Mouse (Mus musculus) small intestine, adult 2 months (tissue): ENCODE data around the gene BC051142. TPM values are rescaled to one million over a fixed set of nuclear protein-coding genes. Genes with fewer than 3 reads are reported as not detected.

Experiments used
- H3K27ac ChIP-seq: fragments of 200-500 bp; 2 replicates; pipeline ENCODE4 v1.5.1; 2012; ENCODE audit warnings: low read depth, low read length, control low read depth, inconsistent platforms; ENCODE audit not compliant: insufficient read depth
- H3K27me3 ChIP-seq: fragments of 200-500 bp; 2 replicates; pipeline ENCODE4 v1.6.1; 2012; ENCODE audit warnings: mild to moderate bottlenecking, moderate library complexity, low read length, inconsistent platforms; ENCODE audit not compliant: control insufficient read depth, insufficient read depth
- H3K36me3 ChIP-seq: fragments of 200-500 bp; 2 replicates; pipeline ENCODE4 v1.6.1; 2012; ENCODE audit warnings: mild to moderate bottlenecking, low read length, control low read depth, inconsistent platforms; ENCODE audit not compliant: control insufficient read depth, insufficient read depth
- H3K4me1 ChIP-seq: fragments of 200-500 bp; 2 replicates; pipeline ENCODE4 v1.6.1; 2012; ENCODE audit warnings: low read length, inconsistent platforms, mixed read lengths; ENCODE audit not compliant: control insufficient read depth, insufficient read depth, insufficient read length
- H3K4me3 ChIP-seq: fragments of 200-500 bp; 2 replicates; pipeline ENCODE4 v1.5.1; 2012; ENCODE audit warnings: low read depth, mild to moderate bottlenecking, control low read depth, inconsistent platforms, low read length, moderate library complexity
- CTCF ChIP-seq: fragments of 200-500 bp; IDR thresholded peaks from 2 replicates; pipeline ENCODE4 v1.5.1; 2012; ENCODE audit warnings: low read depth, mild to moderate bottlenecking, control low read depth, inconsistent platforms, low read length, moderate library complexity, mixed read lengths; ENCODE audit not compliant: insufficient replicate concordance, insufficient read length; ENCODE audit errors: extremely low read depth
- POLR2A ChIP-seq: fragments of 200-500 bp; IDR thresholded peaks from 2 replicates; pipeline ENCODE4 v1.6.1; 2012; ENCODE audit warnings: low read depth, mild to moderate bottlenecking, control low read depth, inconsistent platforms, low read length, moderate library complexity
- WGBS: fragments of 180-500 bp; shearing (Covaris S2); methylation state at CpG from one replicate; pipeline ENCODE4 v1.1.7; 2018; 5-methylcytosine and 5-hydroxymethylcytosine counted together
- polyA plus RNA-seq: library from polyadenylated mRNA; depleted of rRNA; stranded (reverse); fragments of >200 nt; gene quantifications from 2 replicates; pipeline ENCODE4 v1.2.3, GENCODE M21; 2012

The BC051142 gene
- polyA plus RNA-seq, 1 experiment: not detected

DNA sequence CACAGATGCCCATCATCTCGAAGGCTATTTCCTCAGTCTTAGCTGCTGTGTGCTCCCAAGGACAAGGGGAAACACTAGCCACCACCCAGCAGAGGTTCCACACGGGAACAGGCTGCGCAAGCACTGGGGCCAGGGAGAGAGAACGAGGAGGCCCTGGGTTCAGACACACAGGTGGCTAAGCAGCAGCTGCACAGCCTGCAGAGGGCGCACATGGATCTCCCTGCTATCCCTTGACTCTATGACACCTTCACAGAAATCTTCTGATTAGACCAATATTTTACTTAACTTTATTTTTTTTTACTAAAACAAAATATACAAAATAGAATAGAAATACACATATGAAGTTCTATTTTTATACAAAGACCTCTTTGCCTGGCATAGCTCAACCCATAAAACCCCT, 1.3 kb upstream of the BC051142 start:
- H3K4me1 ChIP-seq: peaks cover 2% of the 10 kb centered on the region
- no peaks in the 10 kb centered on the region for H3K36me3 ChIP-seq
- WGBS: 58% methylated on average over 5 of the region's 5 CpGs
- H3K27ac ChIP-seq: no peak overlapping the region
- no peak overlapping the region for H3K4me3 ChIP-seq
- TF ChIP-seq CTCF (peak; percentile 36; the same call in 1 of the 2 replicates), POLR2A (no peak)
- H3K27me3 ChIP-seq: no peaks in the 10 kb centered on the region

DNA sequence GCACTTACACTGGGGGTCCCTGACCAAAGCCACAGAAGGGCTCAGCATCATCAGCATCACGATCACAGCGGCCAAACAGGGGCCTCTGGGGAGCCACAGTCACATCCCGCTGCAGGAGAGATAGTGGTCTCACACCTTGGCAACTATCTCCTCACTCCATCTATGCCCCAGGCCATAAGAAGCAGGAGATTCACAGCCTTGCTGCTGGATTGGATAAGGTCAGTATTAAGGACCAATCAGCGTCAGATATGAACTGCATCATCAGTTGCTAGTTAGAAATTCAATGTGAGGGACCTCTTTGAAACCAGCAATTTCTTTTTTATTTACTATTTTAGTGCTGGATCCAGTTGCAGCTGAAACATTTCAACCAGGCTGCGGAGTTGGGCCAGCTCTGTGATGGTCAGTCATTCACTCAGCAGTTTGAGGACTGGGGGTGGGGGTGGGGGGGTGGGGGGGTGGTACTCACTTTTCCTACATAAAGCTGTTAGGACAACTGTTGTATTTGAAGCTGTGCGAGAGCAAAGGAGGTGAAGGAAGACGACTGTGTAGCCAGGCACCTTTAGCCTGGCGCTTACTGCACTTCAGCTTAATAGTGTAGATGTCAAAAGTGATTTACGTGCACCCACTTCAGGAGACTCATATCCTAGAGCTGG, 436 bp upstream of the BC051142 start:
- Histone ChIP-seq H3K27ac (peak overlapping the region; percentile 70), H3K4me1 (peaks cover 2% of the 10 kb centered on the region), H3K27me3 (no peaks in the 10 kb centered on the region), H3K36me3 (no peaks in the 10 kb centered on the region), H3K4me3 (peak overlapping the region; percentile 70)
- 23% methylated on average over 9 of the region's 9 CpGs for WGBS
- TF ChIP-seq POLR2A: 0 out of 2 replicates have a peak, but pooled peaks have one; percentile 23
- TF ChIP-seq CTCF: no peak

DNA sequence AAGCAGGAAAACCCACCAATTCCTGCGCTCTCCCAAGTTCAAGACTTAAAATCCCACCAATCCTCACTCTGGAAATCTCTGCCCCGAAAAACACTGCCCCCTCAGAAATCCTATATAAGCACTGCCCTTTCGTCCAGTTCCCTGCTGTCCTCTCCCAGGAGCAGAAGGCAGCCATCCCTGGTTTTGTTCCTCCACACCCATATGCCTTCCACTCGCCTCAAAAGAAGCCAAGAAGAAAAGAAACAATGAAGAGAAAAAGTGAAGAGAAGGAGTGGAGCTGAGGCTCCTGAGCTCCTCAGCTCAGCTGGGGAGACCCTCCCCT, 735 bp downstream of the BC051142 start:
- H3K4me1 ChIP-seq: peaks cover 2% of the 10 kb centered on the region
- TF ChIP-seq POLR2A (no peak), CTCF (no peak)
- no peaks in the 10 kb centered on the region for H3K36me3 ChIP-seq
- no peak overlapping the region for H3K27ac ChIP-seq
- 75% methylated on average over 4 of the region's 4 CpGs for WGBS
- no peak overlapping the region for H3K4me3 ChIP-seq
- H3K27me3 ChIP-seq: no peaks in the 10 kb centered on the region

DNA sequence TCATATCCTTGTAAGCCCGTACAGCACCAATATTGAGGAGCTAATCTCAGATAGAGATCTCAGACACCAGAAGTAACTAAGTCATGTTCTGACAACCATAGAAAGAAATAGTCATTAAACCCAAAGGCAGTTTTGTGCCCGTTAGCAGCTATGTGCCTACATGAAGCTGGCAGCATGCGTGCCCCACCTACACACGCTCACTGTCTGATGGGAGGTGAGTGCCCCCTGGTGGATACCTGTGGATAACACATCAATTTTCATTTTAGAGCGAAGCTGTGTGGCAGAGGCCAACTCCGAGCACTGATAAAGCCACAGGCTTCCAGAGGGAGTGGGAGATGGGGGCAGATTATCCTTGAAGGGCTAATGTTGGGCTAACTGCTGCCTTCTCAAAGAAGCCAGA, 12.5 kb downstream of the BC051142 start:
- no peaks in the 10 kb centered on the region for H3K36me3 ChIP-seq
- TF ChIP-seq POLR2A (no peak), CTCF (peak; percentile 93; the same call in 1 of the 2 replicates)
- no peaks in the 10 kb centered on the region for H3K27me3 ChIP-seq
- H3K27ac ChIP-seq: no peak overlapping the region
- no peaks in the 10 kb centered on the region for H3K4me1 ChIP-seq
- H3K4me3 ChIP-seq: no peak overlapping the region
- WGBS: 18% methylated on average over 6 of the region's 6 CpGs

DNA sequence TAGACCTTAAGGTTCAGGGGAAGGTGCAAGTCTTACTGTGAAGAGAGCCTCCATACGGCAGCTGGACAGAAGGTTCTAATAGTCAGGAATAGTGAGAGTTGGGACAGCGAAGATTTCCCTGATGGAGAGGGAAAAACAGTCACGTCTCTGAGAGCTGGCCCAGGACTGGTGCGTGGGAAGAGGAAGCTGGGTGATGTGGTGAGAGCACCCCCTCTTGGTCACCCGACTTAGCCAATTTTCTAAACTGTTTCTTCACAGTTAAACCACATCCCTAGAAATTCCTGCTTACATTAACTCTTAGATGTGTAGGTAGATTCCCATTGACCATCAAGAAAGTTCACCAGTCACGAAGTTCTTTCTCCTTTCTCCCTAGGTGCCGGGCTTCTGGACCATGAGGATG, 21.4 kb downstream of the BC051142 start:
- no peaks in the 10 kb centered on the region for H3K36me3 ChIP-seq
- WGBS: 68% methylated on average over 7 of the region's 7 CpGs
- no peaks in the 10 kb centered on the region for H3K4me1 ChIP-seq
- H3K27me3 ChIP-seq: no peaks in the 10 kb centered on the region
- H3K27ac ChIP-seq: no peak overlapping the region
- no peak overlapping the region for H3K4me3 ChIP-seq
- TF ChIP-seq CTCF (no peak), POLR2A (no peak)

DNA sequence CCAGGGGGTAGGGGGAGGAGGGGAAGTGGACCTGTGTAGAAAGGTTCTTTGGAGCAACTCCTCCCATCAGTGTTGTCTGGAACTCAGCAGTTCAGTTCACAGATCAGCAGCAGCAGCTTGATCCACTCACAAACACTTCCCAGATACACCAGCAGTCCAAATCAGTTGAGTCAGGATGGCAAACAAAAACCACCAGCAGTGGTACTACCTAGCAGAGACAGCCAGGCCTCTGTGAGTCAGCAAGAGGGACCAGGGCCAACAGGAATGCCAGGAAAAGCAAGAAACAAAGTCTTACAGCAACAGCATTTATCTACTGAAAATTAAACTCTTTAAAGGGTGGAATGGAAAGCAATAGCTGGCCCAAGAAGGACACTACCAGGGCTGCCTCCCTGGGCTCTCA, 29.0 kb downstream of the BC051142 start:
- H3K4me3 ChIP-seq: no peak overlapping the region
- no peaks in the 10 kb centered on the region for H3K4me1 ChIP-seq
- no peak for TF ChIP-seq CTCF
- no peak for TF ChIP-seq POLR2A
- no peaks in the 10 kb centered on the region for H3K27me3 ChIP-seq
- H3K36me3 ChIP-seq: no peaks in the 10 kb centered on the region
- no peak overlapping the region for H3K27ac ChIP-seq

DNA sequence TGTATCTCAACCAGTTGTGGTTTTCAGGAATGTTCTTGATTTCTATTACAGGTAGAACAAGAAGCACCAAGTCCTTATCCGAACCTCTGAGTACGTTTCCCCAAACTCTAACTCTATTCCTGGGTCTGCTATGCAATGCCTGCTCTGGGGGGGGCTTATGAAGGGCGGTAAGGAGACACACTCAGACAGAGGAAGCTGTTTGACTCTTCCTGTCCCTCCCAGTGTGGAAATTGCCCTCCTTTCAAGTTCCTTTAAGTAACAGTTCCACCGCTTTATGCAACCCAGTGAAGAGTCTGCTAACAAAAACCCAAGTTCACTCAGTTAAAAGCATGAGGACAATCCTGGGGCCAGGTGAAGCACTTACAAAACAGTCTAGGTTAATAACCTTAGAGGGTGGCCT, 38.5 kb downstream of the BC051142 start:
- H3K36me3 ChIP-seq: no peaks in the 10 kb centered on the region
- H3K27me3 ChIP-seq: no peaks in the 10 kb centered on the region
- no peak overlapping the region for H3K4me3 ChIP-seq
- WGBS: 56% methylated on average over 4 of the region's 4 CpGs
- no peak overlapping the region for H3K27ac ChIP-seq
- H3K4me1 ChIP-seq: peaks cover 3% of the 10 kb centered on the region; the same call in 1 of the 2 replicates
- no peak for TF ChIP-seq POLR2A
- TF ChIP-seq CTCF: no peak
